Mouse (Mus musculus) NIH3T3 (cell line): ENCODE data around the gene Stat5a.

Experiments
- DNase-seq: peaks from one replicate; pipeline ENCODE4 v3.0.0-alpha.2; 2012; ENCODE audit warnings: low read depth

Stat5a gene

DNA sequence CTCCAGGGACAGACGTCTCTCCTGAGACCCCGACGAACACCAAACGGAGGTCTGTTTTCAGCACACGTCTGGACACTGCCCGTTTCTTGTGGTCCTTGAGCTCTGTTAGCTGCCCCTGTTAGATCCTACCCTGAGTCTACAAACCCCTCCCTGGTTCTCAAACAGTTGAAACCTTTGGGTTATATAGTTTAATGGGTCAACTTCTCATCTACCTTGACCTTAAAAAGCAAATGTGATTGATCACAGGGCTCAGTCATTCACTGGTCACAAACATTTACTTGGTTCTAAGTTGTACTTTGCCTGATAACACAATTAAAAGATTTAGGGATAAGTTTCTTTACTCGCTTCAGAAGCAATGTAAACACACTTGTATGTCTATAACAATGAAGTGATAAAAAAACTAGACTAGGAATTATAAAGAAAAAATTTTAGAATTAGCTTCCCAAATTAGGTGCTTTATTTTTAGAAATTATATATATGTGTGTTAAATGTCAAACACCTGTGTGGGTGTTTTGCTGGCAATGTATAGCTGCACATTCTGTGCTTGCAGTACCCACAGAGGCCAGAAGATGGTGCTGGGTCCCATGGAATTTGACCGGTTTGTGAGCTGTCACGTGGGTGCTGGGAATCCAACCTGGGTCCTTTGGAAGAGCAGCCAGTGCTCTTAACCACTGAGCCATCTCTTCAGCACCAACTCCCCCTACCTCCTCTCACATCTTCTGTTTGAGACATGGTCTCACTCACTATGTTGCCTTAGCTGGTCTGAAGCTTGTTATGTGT is 22.0 kb upstream of the Stat5a start:
- DNase-seq, result peak; percentile 25

DNA sequence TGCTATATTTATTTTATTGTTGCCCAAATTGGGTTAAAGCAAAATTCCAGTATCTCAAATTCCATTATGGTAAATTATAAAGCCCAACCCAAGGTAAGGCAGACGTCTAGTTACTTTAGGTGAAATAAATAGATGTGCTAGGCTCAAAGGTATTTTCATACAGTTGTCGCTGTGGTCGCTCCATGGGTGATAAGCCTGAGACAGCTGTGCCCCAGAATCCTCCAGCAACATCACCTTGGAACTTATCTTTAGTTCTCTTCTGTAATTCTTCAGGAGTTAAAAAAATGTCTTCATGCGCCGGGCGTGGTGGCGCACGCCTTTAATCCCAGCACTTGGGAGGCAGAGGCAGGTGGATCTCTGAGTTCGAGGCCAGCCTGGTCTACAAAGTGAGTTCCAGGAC is 20.3 kb upstream of the Stat5a start:
- DNase-seq, result no peak

DNA sequence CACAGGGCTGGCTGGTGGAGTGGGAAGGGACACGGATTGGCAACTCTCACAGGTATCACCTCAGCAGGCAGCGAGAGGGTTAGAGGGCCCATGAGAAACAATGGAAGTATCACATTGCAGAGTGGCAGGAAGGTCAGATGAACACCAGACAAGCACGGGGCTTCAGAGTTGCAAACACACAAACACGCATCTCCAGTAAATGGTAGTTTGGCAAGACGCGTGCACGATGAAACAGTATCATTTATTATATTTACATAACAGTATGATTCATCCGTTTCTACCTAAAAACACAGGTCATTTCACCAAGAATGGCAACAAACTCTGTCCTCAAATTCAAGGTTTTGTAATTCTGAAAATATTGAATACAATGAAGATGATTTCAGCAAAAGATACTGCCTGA is 19.6 kb upstream of the Stat5a start:
- no peak for DNase-seq

- DNase-seq, result no peak
These were observed 18.3 kb upstream of the Stat5a start for GRCm38 (mm10) chr11:100840866-100841265.

DNA sequence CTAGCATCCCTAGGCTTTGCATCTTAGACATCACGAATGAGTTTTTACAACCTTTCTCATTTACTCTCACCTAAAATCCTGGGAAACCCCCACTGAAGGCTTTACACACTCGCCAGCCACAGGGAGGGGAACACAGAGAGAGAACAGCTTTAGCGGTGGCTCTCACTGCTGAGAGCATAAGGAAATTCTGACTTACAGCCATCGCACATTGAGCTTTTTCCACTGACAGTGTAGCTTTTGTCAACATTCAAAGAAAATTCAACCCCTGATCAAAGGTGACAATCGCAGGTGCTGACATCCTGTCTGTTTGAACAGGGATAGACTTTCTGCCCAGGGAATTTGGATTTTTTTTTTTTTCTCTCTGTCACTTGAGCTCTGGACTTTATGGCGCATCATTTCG is 17.1 kb upstream of the Stat5a start:
- no peak for DNase-seq

GRCm38 (mm10) chr11:100843070-100843669 is 16.0 kb upstream of the Stat5a start:
- no peak for DNase-seq

GRCm38 (mm10) chr11:100844121-100844520 is 15.0 kb upstream of the Stat5a start:
- no peak for DNase-seq

DNA sequence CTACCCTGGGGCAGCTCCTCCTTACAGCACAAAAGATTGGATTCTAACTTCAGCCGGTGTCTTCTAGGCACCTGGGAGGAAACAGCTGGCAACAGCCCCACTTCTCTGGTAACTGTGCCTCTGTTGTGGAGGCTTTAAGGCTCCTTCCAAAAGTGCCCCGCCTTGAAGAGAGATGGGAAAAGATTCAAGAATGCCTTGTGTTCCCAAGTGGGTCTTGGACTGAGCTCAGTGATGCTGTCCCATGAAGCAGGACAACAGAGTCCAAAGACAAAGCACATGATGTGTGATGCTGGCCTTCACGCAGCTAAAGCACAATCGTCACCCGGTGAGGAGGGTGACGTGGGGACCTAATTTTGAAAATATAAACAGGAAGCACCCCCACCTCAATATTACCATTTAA is 13.4 kb upstream of the Stat5a start:
- DNase-seq, result no peak

- DNase-seq, result no peak
These were observed 11.6 kb upstream of the Stat5a start for GRCm38 (mm10) chr11:100847572-100847971.

DNA sequence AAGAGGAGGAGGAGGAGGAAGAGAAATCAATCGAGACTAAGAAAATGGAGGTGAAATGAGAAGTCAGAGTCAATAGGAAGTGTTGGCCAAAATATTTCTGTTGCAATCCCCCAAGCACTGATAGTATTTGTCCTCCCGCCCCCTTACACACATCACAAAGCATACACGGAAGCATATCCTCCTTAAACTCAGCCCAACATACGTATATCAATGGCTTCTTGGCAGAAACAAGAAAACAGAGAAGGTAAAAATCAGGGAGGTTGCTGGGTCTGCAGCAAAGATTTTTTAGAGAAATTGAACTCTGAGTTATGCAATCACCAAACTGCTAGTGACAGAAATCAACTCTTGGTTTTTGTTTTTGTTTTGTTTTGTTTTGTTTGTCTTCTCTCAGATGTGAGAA is 11.1 kb upstream of the Stat5a start:
- no peak for DNase-seq

DNA sequence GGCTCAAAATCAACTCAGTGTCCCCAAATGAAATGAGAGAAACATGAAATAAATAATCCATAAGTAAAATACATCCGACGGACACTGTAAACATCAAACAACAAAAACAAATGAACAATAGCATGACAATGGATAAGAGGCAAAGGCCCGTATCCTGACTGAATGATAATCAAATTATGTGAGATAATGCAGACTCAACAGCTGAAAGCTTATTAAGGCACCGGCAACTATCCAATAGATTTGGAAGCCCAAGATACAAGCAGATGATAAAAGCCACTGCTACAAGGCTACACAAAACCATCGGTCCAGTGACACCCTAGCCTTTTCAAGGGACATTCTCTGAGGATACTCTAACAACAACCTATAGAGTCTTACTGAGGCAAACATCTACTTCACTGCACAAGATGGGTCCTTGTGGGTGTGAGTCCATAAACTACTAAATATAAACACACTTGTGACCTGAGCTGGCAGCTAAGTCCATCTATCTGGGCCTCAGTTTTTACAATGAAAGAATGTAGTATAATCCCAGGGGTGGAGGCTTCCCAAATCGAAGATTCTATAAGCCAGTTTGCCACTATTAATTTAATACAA is 10.3 kb upstream of the Stat5a start:
- no peak for DNase-seq

DNA sequence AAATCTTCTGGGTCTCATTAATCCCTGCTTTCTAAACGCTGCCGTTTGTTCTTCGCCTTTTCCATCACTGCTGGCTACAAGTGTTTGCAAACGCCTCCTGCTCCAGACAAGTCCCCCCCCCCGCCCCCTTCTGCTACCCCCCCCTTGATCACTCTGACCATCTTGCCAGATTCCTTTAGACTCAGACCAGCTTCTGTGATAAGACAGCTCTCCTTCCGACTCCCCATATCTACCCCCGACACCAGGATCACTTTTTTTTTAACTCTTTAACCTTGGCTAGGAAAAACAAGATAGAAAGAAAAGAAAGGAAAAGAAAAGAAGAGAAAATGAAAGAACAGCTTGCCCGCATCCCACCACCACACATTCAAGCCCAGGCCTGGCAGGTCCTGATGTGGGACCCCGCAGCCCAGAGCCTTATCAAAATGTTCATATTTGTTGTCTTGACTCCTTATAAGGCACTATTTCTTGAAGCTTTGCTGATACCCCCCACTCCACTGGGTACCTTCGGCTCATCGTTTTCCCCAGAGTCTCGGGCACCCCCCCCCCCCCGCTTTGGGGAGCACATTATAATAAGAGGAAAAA is 9.6 kb upstream of the Stat5a start:
- peak; percentile 37 for DNase-seq

DNA sequence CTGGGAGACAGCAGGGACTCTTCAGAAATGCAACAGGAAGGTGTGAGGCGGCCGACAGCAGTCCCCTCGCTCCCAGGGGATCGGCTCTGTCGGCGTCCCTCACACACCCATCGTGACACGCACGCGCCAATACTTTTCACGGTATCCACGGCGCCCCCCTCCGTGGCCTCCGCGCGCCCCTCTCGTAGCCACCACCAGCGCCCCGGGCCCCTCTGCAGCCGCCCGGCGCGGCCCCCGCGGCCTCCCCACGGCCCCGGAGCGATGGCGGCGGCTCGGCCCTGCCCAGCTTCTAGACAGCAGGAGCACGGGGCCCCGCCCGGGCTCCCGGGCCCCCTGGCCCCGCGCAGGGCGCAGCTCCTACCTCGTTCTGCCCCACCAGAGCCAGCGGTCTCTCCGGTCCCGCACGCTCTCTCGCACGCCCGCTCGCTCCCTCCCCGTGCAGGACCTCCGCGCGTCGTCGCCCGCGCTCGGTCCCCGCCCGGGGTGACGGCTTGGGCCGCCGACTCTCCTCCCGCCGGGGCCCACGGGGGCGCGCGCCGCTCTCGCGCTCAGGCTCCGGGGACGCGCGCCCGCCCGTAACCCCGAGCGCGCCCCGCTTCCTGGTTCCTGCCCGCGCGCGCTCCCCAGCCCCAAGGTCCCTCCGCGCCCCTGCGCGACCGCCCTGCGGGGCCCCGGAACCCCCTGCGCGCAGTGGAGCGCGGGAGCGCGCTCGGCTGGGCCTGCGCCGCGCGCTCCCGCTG is 8.9 kb upstream of the Stat5a start, which contains the start of gene Stat5b:
Gene Stat5b (minus strand): TSS at position 687 of the 740 bp plus-strand sequence.
- DNase-seq, result peak; percentile 89

GRCm38 (mm10) chr11:100850778-100851528 is 8.2 kb upstream of the Stat5a start:
- peak; percentile 76 for DNase-seq

GRCm38 (mm10) chr11:100852088-100852487 is 7.1 kb upstream of the Stat5a start:
- no peak for DNase-seq

DNA sequence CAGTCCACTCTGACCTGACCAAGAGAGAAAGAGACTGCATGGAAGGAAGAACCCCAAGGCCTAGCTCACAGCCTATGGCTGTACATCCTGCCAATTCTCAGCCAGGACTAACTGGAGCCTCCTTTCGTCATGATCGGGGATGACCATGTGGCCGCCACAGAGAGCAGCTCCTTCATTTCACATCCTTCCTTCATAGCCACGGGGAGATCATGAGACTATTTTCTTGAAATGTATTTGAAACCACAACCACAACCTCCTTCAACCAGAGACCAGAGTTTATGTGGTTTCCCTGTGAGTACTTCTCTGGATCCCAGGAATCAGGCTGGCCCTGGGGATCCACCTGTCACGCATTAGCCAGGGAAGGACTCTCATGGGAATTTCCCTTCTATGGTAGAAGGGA is 6.1 kb upstream of the Stat5a start:
- DNase-seq, result no peak

DNA sequence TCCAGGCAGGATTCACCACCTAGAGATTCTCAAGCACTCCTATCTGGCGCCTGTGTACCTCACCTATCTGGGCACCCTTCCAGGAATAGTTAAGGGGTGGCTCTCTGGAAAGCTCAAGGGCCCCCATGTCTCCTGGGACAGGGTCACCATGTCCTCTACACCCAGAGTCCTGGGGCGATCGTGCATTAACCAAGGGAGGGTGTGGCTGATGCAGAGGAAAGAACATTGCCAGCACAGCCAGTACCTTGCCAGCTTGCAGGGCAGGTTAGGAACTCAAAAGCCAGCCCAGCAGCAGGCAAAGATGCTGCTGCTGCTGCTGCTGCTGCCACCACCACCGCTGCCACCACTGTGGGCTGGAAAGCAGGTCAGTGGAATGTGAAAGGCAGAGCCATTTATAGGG is 4.9 kb upstream of the Stat5a start:
- DNase-seq, result no peak

- no peak for DNase-seq
These were observed 4.0 kb upstream of the Stat5a start for GRCm38 (mm10) chr11:100855178-100855577.

- DNase-seq, result no peak
These were observed 1.2 kb upstream of the Stat5a start for GRCm38 (mm10) chr11:100857960-100858359.

DNA sequence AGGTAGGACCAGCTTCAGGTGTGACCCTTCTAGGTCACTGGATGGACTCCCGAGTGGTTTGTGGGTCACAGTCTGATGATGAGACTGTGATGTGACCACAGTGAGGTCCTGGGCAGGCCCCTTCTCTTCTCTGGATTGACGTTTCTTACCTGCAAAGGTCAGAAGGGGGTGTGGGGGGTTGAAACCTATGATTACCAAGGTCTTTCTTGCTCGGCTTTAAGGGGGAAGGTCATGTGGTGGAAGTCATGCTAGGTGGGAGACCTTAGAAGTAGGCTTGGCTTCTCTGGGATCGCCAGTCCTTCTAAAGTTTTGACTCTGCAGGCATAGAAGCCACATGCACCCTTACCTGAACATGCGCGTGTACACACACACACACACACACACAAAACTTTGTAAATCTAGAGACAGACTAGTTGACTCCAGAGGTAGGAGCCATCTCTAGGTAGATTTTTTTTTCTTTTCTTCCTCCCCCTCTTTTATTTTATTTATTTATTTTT is 476 bp downstream of the Stat5a start:
- no peak for DNase-seq
